Mouse (Mus musculus) kidney, adult 10 weeks (tissue): ENCODE results near the gene Sult2a5. TPM values are rescaled to one million over a fixed set of nuclear protein-coding genes. Genes with fewer than 3 reads are reported as not detected.

Experiments
- polyA plus RNA-seq: library from polyadenylated mRNA; stranded (reverse); fragments of 350-450 nt; fragmentation: Illumina TruSeq; extraction: RNeasy Lipid Tissue Mini Kit (QIAGEN cat#74804); gene quantifications from one replicate; pipeline ENCODE4 v1.2.3, GENCODE M21; 2014; ENCODE audit warnings: low read depth, low replicate concordance

Sult2a5 gene
- polyA plus RNA-seq, result not detected

GRCm38 (mm10) chr7:13623667-13624066 is at the start of gene Sult2a5:
Gene Sult2a5 (plus strand): TSS chr7:13623967.

Other genes with a start within 250 kb of the Sult2a5 start
- gene Cabp5, start 225.8 kb upstream of the Sult2a5 start, polyA plus RNA-seq, result not detected
- gene Bsph1, start 173.1 kb upstream of the Sult2a5 start, polyA plus RNA-seq, result not detected
- gene Bsph2, start 52.9 kb upstream of the Sult2a5 start, polyA plus RNA-seq, result not detected
- gene Sult2a2, start 109.5 kb downstream of the Sult2a5 start, polyA plus RNA-seq, result not detected
- gene Sult2a1, start 213.4 kb downstream of the Sult2a5 start, polyA plus RNA-seq, result not detected